Mouse (Mus musculus) lung, postnatal 25 days (tissue): ENCODE data around the gene Spdye4c.

Source experiments
- DNase-seq: peaks from one replicate; pipeline ENCODE4 v3.0.0; 2022; ENCODE audit warnings: low spot score

Spdye4c gene

GRCm38 (mm10) chr2:128590909-128591308 lies at the start of gene Spdye4c:
Gene Spdye4c (plus strand): TSS chr2:128591209.
- DNase-seq = no peak

GRCm38 (mm10) chr2:128543495-128543894 lies 47.5 kb upstream of the Spdye4c start:
- no peak for DNase-seq

GRCm38 (mm10) chr2:128544421-128545137 lies 46.4 kb upstream of the Spdye4c start:
- DNase-seq = peak; percentile 61

- no peak for DNase-seq
Measured at GRCm38 (mm10) chr2:128545447-128545846, 45.6 kb upstream of the Spdye4c start.

GRCm38 (mm10) chr2:128547079-128547478 lies 43.9 kb upstream of the Spdye4c start:
- DNase-seq = no peak

- DNase-seq = peak; percentile 45
Measured at GRCm38 (mm10) chr2:128548262-128548661, 42.7 kb upstream of the Spdye4c start.

GRCm38 (mm10) chr2:128549561-128549960 lies 41.4 kb upstream of the Spdye4c start:
- no peak for DNase-seq

GRCm38 (mm10) chr2:128549963-128550362 lies 41.0 kb upstream of the Spdye4c start:
- no peak for DNase-seq

- peak; percentile 79 for DNase-seq
Measured at GRCm38 (mm10) chr2:128552080-128552791, 38.8 kb upstream of the Spdye4c start.

- no peak for DNase-seq
Measured at GRCm38 (mm10) chr2:128552798-128553720, 38.0 kb upstream of the Spdye4c start.

GRCm38 (mm10) chr2:128555082-128555481 lies 35.9 kb upstream of the Spdye4c start:
- DNase-seq = no peak

GRCm38 (mm10) chr2:128564195-128564594 lies 26.8 kb upstream of the Spdye4c start:
- DNase-seq = no peak

- DNase-seq = no peak
Measured at GRCm38 (mm10) chr2:128565904-128566303, 25.1 kb upstream of the Spdye4c start.

GRCm38 (mm10) chr2:128566304-128567147 lies 24.5 kb upstream of the Spdye4c start:
- DNase-seq = no peak

GRCm38 (mm10) chr2:128568018-128568417 lies 23.0 kb upstream of the Spdye4c start:
- DNase-seq = no peak

GRCm38 (mm10) chr2:128568490-128568889 lies 22.5 kb upstream of the Spdye4c start:
- no peak for DNase-seq

GRCm38 (mm10) chr2:128571001-128571400 lies 20.0 kb upstream of the Spdye4c start:
- no peak for DNase-seq

GRCm38 (mm10) chr2:128572726-128573624 lies 18.0 kb upstream of the Spdye4c start:
- peak; percentile 86 for DNase-seq

- DNase-seq = no peak
Measured at GRCm38 (mm10) chr2:128582881-128583280, 8.1 kb upstream of the Spdye4c start.

- DNase-seq = no peak
Measured at GRCm38 (mm10) chr2:128592301-128592700, 1.3 kb downstream of the Spdye4c start.
